Mouse (Mus musculus) brain, embryonic 18.5 days (tissue): ENCODE measurements around the gene Card14.
"Not testable (repeated sequence)": the region's sequence is repeated elsewhere in the genome, so short reads cannot be mapped to it uniquely, and the experiment has no call there.

ENCODE experiments used
- DNase-seq: peaks from one replicate; pipeline ENCODE4 v3.0.0-alpha.2; 2012; ENCODE audit warnings: low read depth, low spot score

Card14 gene

DNA sequence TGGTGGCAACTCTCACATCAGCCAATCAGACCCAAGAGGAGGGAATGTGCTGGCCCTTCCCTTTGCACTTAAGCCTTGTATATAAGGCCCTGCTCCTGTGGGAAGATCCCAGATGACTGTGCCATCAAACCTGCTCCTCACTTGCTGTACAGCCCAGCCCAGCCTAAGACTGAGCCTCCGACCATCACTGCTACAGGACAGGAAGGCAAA is at the start of gene Card14:
Card14 (plus strand) TSS at position 111 of the 210 bp plus-strand sequence.
- DNase-seq: no peak

GRCm38 (mm10) chr11:119258216-119258571 is 49.4 kb upstream of the Card14 start:
- DNase-seq: no peak

DNA sequence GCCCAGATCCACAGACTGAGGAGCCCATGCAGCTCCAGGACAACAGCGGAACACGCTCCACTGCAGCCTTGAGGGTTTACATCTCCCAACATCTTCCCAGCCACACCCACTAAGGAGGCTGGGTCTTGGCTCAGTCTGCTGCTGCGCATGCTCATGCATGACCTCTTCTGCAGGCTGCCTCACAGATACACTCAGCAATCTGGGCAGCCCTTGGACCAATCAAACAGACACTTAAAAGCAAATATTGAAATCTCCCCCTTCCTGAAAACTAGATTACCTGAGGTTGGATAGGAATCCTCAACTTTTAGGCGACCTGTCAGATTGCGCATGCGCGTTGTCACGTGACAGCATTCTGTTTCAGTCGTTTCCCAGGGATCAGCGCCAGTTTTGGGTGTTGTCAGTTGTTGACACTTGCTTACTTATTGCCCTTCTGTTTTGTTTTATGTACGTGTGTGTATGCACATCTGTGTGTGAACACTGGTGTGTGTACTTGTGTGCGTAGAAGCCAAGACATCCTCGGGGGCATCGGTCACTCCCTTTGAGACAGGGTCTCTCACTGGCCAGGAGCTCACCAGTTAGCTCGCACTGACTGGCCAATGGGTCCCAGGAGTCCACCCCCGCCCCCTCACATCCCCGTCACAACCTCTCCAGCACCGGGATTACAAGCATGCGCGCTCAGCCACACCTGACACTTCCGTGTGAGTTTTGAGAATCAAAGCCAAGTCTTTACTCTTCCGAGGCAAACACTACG is 48.8 kb upstream of the Card14 start:
- DNase-seq: no peak

DNA sequence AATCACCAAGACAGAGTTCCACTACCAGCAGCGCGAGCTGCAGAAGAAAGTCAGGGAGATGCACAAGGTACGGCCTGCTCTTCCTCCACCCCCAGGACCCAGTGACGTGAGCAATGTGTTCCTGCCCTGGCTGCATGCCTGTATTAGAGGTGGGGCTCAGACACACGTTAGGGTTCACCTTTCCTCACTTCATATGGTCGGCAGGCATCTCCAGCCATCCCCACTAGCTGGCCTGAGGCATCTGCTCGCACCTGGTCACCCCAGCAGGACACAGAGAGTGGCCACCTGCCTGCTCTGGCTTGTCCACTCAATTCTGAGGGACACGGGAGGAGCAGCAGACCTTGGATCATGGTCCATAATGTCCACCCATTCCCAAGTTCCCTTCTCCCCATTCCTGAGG is 47.6 kb upstream of the Card14 start:
- no peak for DNase-seq

DNA sequence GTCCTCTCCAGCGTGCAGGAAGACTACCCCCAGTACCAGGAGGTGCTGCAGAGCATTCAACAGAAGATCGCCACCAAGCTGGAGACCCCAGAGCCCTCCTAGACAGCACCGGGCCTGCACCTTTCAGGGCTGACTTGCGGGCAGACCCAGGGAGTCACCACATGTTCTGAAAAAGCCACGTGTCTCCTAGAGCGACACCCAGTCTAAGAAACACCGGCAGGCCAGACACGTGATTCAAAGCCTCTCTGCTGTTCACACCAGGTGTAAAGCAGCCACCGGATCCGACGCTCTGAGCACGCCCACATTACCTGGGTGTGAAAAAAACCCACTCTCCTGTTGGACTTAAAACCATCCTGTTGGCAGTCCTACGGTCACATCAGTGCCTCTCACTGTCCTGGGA is 43.2 kb upstream of the Card14 start:
- no peak for DNase-seq

- no peak for DNase-seq
Observed at GRCm38 (mm10) chr11:119265811-119266210, 41.8 kb upstream of the Card14 start.

GRCm38 (mm10) chr11:119267241-119267674 is 40.3 kb upstream of the Card14 start:
- no peak for DNase-seq

DNA sequence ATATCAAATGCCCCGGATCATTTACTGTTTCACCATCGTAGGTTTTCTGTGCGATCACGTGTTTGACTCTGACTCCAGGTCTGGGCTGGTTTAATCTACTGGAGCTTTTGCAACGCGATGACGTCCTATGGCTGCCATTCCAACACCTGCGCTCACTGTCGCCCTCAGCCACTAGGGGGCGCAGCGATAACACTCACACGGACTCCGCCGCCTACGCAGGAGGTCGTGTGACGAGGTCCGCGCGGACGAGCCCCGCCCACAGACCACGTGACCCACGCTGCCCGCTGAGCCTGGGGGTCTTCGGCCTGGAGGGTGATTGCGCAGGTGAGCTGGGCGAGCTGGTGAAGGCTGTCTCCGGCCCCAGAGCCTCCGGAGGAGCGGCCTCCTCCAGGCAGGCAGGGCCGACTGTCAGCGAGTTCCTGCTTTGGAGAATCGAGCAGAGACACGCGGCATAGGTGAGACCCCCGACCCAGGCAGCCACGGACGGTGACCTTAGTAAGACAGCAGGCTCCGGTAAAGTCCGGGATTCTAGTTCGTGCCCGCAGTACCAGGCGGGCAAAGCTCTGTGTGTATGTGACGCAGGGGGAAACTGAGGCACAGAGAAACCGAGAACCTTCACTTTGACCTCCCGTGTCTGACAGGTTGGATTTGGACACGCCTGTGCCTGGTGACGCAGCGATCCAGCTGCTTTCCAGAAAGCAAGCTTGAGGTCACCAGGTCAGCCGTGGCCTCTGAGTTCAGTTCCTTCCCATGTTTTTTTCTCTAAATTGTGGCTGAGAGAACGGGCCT is 39.6 kb upstream of the Card14 start, which contains the start of gene Gaa:
Gaa (plus strand) TSS at position 120 of the 789 bp plus-strand sequence.
- peak; percentile 77 for DNase-seq

DNA sequence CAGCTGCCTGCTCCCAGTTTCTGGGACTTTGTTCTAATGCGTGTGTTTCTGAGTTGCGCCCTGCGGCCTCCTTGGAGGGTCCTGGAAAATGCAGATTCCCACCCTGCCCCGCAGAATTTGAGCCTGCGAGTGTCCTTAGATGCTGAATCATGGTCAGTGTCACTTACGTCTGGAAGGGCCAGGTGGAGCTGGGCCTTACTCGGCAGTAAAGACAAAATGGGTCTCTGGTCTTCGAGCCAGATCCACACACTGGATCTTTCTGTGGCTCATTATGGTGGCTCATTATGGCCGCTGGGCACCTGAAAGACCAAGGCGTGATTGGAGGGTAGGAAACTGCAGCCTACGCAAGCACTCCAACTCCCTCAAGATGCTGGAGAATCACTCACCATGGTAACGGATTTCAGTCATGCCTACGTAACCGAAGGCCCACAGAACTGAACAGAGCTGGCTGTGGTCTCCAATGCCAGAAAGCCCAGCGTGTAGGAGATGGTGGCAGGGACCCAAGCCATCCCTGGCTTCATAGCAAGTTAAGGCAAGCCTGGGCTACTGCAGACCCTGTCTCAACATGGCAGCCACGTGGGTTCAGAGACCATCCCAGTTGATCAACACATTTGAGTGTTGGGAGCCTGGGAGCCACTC is 38.9 kb upstream of the Card14 start:
- no peak for DNase-seq

DNA sequence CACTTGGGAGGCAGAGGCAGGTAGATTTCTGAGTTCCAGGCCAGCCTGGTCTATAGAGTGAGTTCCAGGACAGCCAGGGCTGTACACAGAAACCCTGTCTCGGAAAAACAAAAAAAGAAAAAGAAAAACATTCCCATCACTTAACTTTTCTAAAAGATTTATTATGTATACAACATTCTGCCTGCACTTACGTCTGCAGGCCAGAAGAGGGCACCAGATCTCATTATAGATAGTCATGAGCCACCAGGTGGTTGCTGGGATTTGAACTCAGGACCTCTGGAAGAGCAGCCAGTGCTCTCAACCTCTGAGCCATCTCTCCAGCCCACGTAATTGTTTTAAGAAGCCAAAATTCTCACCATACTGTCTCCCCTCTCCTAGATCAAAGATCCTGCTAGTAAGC is 35.1 kb upstream of the Card14 start:
- not testable (repeated sequence) for DNase-seq

DNA sequence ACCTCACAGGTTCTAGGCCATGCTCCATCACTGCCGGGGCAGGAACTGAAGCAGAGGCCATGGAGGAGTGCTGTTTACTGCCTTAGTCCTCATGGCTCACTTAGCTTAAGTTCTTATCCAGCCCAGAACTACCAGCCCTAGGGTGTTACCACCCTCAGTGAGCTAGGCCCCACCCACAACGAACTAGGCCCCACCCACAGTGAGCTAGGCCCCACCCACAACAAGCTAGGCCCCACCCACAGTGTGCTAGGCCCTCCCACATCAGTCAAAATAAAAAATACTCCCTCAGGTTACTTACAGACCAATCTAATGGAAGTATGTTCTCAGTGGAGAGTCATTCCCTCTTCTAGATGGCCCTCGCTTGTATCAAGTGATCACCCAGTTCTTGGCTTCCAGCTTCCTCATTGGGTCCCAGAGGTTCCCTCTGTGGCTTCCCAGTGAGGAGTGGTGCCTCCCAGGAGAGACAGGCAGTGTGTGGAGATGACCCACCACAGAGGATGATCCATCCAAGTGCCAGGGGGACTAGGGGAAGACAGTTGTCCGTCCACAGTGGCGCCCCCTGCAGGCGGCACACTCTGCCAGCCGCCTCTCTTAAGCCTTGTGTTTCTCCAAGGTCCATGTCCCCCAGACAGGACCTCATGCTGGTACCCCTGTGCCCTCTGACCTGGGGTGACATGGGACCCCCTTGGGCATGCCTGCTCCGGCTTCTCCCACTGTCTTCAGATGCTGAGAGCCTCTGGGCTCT is 34.2 kb upstream of the Card14 start:
- no peak for DNase-seq

- no peak for DNase-seq
Observed at GRCm38 (mm10) chr11:119281030-119281429, 26.5 kb upstream of the Card14 start.

DNA sequence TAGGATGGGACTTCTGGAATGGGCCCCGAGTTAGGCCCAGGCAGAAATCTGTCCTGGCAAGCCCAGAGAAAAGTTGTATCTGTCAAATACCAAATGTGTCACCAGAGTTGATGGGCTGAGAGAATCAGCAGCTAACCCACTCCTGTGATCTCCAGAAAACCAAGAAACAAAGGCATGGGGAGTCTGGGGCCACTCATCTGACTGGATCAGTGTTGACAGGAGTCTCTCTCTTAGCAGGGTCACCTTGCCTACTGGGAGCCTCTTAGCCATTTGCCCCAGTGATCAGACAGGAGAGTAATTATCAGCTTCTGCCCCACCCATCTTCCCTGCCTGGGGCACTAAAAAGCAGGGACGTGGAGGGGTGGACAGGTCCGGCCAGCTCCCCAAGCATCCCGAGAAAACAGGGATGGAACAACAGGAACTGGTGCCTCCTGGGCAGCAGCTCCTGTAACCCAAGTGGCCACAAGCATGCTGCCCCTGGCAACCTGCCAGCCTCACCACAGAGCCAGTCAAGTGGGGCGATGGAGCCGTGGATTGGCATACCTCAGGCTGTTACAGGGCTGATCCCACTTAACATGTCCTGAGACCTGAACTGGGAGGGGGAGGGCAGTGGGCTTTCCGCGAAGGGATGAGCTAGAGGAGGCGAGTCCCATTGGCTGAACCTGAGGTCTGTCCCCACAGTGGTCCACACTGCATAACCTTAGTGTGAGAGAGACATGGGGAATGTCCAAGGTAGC is 21.6 kb upstream of the Card14 start:
- DNase-seq: no peak

DNA sequence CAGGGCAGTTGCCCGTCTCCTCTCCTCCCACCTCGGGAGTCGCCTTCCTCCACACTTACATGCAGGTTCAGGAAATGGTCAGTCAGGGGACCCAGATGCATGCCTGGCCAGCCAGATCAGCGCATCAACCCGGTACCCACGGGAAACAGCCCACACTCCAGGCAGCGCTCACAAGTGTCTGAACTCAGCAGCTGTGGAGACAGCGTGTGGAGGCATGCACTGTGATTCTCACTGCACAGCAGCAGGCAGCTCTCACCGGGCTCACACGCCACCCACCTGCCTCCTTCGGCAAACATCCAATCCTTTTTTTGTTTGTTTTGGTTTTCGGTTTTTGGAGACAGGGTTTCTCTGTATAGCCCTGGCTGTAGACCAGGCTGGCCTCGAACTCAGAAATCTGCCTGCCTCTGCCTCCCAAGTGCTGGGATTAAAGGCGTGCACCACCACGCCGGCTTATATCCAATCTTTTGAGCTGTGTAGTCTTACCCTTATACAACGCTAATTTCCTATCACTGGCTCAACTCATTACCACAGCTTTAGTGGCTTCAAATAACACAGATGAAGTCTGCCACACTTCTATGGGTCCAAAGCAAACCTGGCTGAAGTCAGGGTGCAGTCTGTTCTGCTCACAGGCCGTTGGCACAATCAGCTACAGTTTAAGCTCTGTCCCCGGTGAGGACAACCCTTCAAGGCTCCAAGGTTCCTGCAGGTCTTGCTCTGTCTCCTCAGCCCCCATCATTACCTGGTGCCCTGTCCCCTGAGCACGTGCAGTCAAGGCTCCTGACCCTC is 20.2 kb upstream of the Card14 start:
- no peak for DNase-seq

- not testable (repeated sequence) for DNase-seq
Observed at GRCm38 (mm10) chr11:119292861-119293260, 14.7 kb upstream of the Card14 start.

DNA sequence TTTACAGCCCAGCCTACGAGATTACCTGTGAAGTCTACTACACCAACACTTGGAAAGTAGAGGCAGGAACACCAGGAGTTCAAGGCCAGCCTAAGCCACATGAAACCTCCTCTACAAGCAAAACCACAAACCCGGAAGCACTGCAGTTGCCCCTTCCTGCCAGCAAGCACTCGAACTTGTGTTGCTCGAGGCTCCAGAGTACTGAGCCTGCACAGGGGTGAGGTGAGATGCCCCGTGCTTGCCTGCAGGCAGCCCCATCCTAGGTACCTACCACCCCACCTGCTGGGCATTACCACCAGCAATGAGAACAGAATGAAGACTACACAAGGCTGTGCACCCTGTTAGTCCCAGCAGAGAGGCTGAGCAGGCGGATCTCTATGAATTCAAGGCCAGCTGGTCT is 9.6 kb upstream of the Card14 start:
- DNase-seq: no peak

- no peak for DNase-seq
Observed at GRCm38 (mm10) chr11:119298917-119299316, 8.7 kb upstream of the Card14 start.

DNA sequence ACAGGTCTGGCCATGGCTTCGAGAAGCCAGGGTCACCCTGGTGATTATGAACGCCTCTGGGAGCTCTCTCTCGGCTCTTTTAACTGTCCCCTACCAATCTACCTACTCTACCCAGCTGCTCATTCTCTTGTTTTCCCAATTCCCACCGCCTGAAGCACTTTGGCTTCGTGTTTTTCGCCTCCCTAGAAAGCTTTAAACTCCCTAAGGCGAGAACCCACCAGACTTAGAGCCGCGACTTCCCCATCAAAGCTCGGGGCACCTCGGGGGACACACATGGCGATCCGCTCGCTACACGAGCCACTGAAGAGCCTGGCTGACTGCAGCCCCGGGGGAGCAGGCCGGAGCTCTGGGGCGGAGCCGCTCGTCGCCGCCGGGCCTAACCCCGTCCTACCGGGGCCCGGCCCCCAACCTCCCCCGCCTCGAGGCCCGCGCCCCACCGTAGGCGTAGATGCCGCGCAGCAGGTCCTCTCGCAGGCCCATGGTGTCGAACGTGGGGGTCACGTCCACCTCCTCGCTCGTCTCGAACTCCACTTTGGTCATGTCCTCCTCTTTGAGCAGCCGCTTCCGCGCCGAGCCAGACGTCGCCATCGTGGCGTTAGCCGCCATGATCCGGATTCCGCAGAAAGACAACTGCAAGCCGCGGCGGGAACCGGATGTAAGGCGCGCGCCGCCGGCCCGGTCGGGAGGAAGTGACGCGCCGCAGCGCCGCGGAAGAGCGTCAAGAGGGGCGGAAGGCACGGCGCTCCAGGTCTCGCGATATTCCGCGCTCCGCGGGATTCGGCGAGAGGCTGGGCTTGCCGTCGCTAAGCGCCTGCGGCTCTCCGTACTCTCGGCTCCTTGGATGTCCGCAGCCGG is 8.0 kb upstream of the Card14 start, which contains the start of gene Eif4a3:
Eif4a3 (minus strand) TSS at position 699 of the 855 bp plus-strand sequence.
- DNase-seq: peak; percentile 93

DNA sequence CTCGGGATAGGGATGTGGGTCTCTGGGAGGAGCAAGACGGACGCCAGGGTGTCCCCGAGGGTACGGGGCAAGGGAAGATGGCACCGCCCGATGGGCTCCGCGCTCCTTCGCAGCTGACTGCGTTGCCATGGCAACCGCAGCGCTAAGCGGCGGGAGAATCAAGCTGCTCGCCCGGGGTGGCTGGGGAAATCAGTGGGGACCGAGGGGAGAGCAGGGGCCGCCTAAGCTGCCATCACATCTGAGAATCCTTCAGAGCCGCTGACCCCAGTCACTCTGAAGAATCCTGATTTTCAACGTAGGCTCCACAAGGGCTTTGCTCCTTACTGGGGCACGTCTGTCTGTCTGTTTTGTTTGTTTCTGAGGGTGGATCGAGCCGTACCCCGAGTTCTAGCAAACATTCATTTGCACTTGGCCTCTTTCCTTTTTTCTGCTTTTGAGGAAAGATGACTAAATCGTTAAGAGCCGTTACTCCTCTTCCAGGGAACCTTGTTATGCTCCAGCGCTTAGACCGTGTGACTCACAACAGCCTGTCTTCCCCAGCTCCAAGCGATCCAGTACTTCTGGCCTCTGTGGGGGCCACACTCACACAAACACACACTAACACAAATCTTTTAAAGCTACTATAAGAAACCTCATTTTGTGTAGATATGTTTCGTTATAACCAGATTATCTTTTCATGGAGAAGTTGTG is 7.2 kb upstream of the Card14 start:
- DNase-seq: no peak
